Mouse (Mus musculus) megakaryocyte progenitor cell, adult 5-6 weeks (primary cell): ENCODE results near the gene Gm1604a. TPM values are rescaled to one million over a fixed set of nuclear protein-coding genes. Genes with fewer than 3 reads are reported as not detected.
"Not testable (repeated sequence)": the region's sequence is repeated elsewhere in the genome, so short reads cannot be mapped to it uniquely, and the experiment has no call there.

ENCODE experiments used
- ATAC-seq: replicated peaks from 2 replicates; pipeline ENCODE4 v1.8.0; 2016; ENCODE audit warnings: mild to moderate bottlenecking, moderate TSS enrichment, inconsistent platforms; ENCODE audit not compliant: poor library complexity
- total RNA-seq, 2 experiments: library from RNA; stranded (forward) in 1 of 2; stranded (reverse) in 1 of 2; fragments of 157-497, 149-512 nt in 1 of 2; fragments of 200-1000 nt in 1 of 2; gene quantifications; 2 replicates each; pipeline versions ENCODE4 v1.2.3 to v1.2.4; 2015 to 2017

Gene Gm1604a
- total RNA-seq, 2 experiments from 2014 or later = 6.0 TPM; not detected in 1

- not testable (repeated sequence) for ATAC-seq
Measured at GRCm38 (mm10) chr17:7068997-7069539, 43.7 kb downstream of the Gm1604a start.

- ATAC-seq = not testable (repeated sequence)
Measured at GRCm38 (mm10) chr17:7069561-7070240, 44.3 kb downstream of the Gm1604a start.

GRCm38 (mm10) chr17:7074494-7074893 lies 49.1 kb downstream of the Gm1604a start:
- ATAC-seq = peak; percentile 69

- ATAC-seq = peak; percentile 64
Measured at GRCm38 (mm10) chr17:7075519-7075918, 50.2 kb downstream of the Gm1604a start.

- ATAC-seq = peak; percentile 54
Measured at GRCm38 (mm10) chr17:7079558-7079957, 54.2 kb downstream of the Gm1604a start.

GRCm38 (mm10) chr17:7084523-7084922 lies 59.2 kb downstream of the Gm1604a start:
- not testable (repeated sequence) for ATAC-seq

- peak; percentile 47 for ATAC-seq
Measured at GRCm38 (mm10) chr17:7085469-7086168, 60.3 kb downstream of the Gm1604a start.

GRCm38 (mm10) chr17:7086836-7087235 lies 61.5 kb downstream of the Gm1604a start:
- not testable (repeated sequence) for ATAC-seq

GRCm38 (mm10) chr17:7097835-7098519 lies 72.6 kb downstream of the Gm1604a start:
- peak; percentile 72 for ATAC-seq

- ATAC-seq = peak; percentile 37
Measured at GRCm38 (mm10) chr17:7099096-7099495, 73.7 kb downstream of the Gm1604a start.

GRCm38 (mm10) chr17:7102945-7103344 lies 77.6 kb downstream of the Gm1604a start:
- ATAC-seq = peak; percentile 76

- peak; percentile 74 for ATAC-seq
Measured at GRCm38 (mm10) chr17:7111658-7112057, 86.3 kb downstream of the Gm1604a start.

GRCm38 (mm10) chr17:7116265-7116664 lies 90.9 kb downstream of the Gm1604a start:
- peak; percentile 85 for ATAC-seq

- ATAC-seq = not testable (repeated sequence)
Measured at GRCm38 (mm10) chr17:7120835-7121234, 95.5 kb downstream of the Gm1604a start.

- ATAC-seq = not testable (repeated sequence)
Measured at GRCm38 (mm10) chr17:7122554-7122953, 97.2 kb downstream of the Gm1604a start.

GRCm38 (mm10) chr17:7126475-7126874 lies 101.1 kb downstream of the Gm1604a start:
- peak; percentile 26; the same call in 1 of the 2 replicates for ATAC-seq

- not testable (repeated sequence) for ATAC-seq
Measured at GRCm38 (mm10) chr17:7134002-7134401, 108.6 kb downstream of the Gm1604a start.

- 0 out of 2 replicates have a peak, but pooled peaks have one; percentile 17 for ATAC-seq
Measured at GRCm38 (mm10) chr17:7135277-7135676, 109.9 kb downstream of the Gm1604a start.
